Mouse (Mus musculus) liver, embryonic 14.5 days (tissue): ENCODE results near the gene Kcnip3. TPM values are rescaled to one million over a fixed set of nuclear protein-coding genes. Genes with fewer than 3 reads are reported as not detected.
A peak's percentile ranks its signal among the peaks of the same experiment; 100 is the strongest.

Experiments used
- ATAC-seq: fragments of 200-750 bp; cut with Nextera tagmentation; 2 replicates; pipeline ENCODE4 v1.8.0; 2017; ENCODE audit warnings: moderate number of reproducible peaks, mild to moderate bottlenecking, moderate library complexity; ENCODE audit not compliant: insufficient read depth
- DNase-seq, 3 experiments: peaks; one replicate each; pipeline ENCODE4 v3.0.0-alpha.2; 2012 to 2013; ENCODE audit warnings: low read depth in 3 of 3, low spot score in 3 of 3
- H3K27ac ChIP-seq: fragments of 300-500 bp; sonication (generic); 2 replicates; pipeline ENCODE4 v1.5.1; 2014; ENCODE audit warnings: moderate library complexity, mild to moderate bottlenecking, control low read depth, inconsistent platforms
- H3K27me3 ChIP-seq: fragments of 300-500 bp; sonication (generic); 2 replicates; pipeline ENCODE4 v1.6.1; 2014; ENCODE audit warnings: mild to moderate bottlenecking, low read length, moderate library complexity; ENCODE audit not compliant: control insufficient read depth, insufficient read depth
- H3K36me3 ChIP-seq: fragments of 300-500 bp; sonication (generic); replicated peaks from 2 replicates; pipeline ENCODE4 v1.6.1; 2014; ENCODE audit warnings: low read depth; ENCODE audit not compliant: control insufficient read depth, insufficient read depth
- H3K4me1 ChIP-seq, 2 experiments: fragments of 200-500 bp in 1 of 2; fragments of 300-500 bp in 1 of 2; sonication (generic) in 1 of 2; replicated peaks; 2 replicates each; pipeline ENCODE4 v1.6.1; 2012 to 2014; ENCODE audit warnings: antibody characterized with exemption in 1 of 2, inconsistent platforms in 1 of 2, low read length in 1 of 2; ENCODE audit not compliant: control insufficient read depth in 2 of 2, insufficient read depth in 2 of 2
- H3K4me2 ChIP-seq: fragments of 300-500 bp; sonication (generic); 2 replicates; pipeline ENCODE4 v1.6.1; 2014; ENCODE audit warnings: low read depth, mild to moderate bottlenecking, control low read depth, moderate library complexity
- H3K4me3 ChIP-seq, 2 experiments: fragments of 200-500 bp in 1 of 2; fragments of 300-500 bp in 1 of 2; sonication (generic) in 1 of 2; 2 replicates each; pipeline ENCODE4 v1.5.1; 2012 to 2014; ENCODE audit warnings: low read depth in 2 of 2, low read length in 2 of 2, mild to moderate bottlenecking in 2 of 2, control low read depth in 1 of 2, inconsistent platforms in 1 of 2, moderate library complexity in 1 of 2; ENCODE audit not compliant: insufficient read depth in 1 of 2
- H3K9ac ChIP-seq: fragments of 300-500 bp; sonication (generic); replicated peaks from 2 replicates; pipeline ENCODE4 v1.6.1; 2014; ENCODE audit warnings: mild to moderate bottlenecking, control low read depth, moderate library complexity
- H3K9me3 ChIP-seq: fragments of 300-500 bp; sonication (generic); 2 replicates; pipeline ENCODE4 v1.6.1; 2016; ENCODE audit warnings: low read length, mixed read lengths; ENCODE audit not compliant: control insufficient read depth
- CTCF ChIP-seq: IDR thresholded peaks from 2 replicates; pipeline ENCODE4 v1.5.1; 2016; ENCODE audit warnings: antibody characterized with exemption, low read depth, control low read depth
- EP300 ChIP-seq: IDR thresholded peaks from 2 replicates; pipeline ENCODE4 v1.6.1; 2016; ENCODE audit warnings: antibody characterized with exemption, low read depth
- WGBS: fragments of 180-500 bp; shearing (Covaris S2); extraction: QIAGEN DNeasy Blood & Tissue Kit; methylation state at CpG from one replicate; pipeline ENCODE4 v1.1.7; 2014; ENCODE audit not compliant: insufficient replicate concordance; 5-methylcytosine and 5-hydroxymethylcytosine counted together
- polyA plus RNA-seq, 2 experiments: library from polyadenylated mRNA; depleted of rRNA in 1 of 2; stranded (reverse) in 1 of 2; unstranded in 1 of 2; fragments of >200 nt; fragmentation: Nextera tagmentation in 1 of 2; extraction: Ambion mirVana in 1 of 2; gene quantifications; 2 replicates each; pipeline versions ENCODE4 v1.2.1 to v1.2.3; 2012 to 2014

Kcnip3 gene
- polyA plus RNA-seq, 2 experiments, result 0.36 to 0.42 TPM

DNA sequence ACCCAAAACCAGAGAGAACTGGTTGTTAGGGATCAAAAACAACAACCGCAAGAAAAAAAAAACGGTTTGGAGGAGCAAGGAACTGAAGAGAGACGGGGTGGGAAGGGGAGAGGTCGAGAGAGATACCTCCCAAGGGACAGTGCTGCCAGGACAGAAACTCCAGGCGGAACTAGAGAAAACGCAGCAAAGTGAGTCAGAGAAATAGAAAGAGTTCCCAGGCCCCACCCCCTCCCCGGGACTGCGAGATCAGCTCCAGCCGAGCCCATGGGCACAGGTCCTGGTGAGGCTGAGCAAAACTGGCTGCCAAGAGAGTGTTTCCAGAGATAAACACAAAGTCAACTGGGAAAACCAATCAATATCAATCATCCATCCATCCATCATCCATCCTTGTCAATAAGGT, 60.5 kb downstream of the Kcnip3 start:
- Histone ChIP-seq H3K27me3 (no peaks in the 10 kb centered on the region), H3K4me1 (no peaks in the 10 kb centered on the region), H3K4me2 (no peak overlapping the region), H3K36me3 (no peaks in the 10 kb centered on the region), H3K4me3 (no peak overlapping the region), H3K9ac (no peak overlapping the region), H3K27ac (no peak overlapping the region), H3K9me3 (no peaks in the 10 kb centered on the region)
- DNase-seq (no peak), ATAC-seq (no peak)
- TF ChIP-seq CTCF (no peak), EP300 (no peak)
- 50% methylated on average over 9 of the region's 9 CpGs for WGBS

DNA sequence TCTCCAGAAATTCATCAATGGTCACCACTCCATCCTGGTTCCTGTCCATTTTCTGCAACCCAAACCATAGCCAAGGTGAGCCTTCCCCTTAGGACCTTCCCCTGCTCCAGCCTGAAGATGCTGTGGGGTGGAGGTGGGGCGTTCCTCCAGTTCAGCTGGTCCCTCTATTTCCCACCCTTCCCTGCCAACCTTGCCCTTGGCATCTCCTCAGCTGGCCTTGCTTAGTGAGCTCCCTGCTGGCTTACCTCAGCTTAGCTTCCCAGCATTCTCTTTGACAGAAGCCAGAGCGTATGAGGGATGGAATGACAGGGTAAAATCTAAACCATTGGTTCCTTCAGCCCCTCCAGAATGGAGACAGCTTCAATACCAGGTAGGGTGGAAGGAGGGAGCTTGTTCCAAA, 62.6 kb downstream of the Kcnip3 start:
- WGBS, result 56% methylated on average over 2 of the region's 2 CpGs
- no peaks in the 10 kb centered on the region for H3K9me3 ChIP-seq
- no peak for ATAC-seq
- TF ChIP-seq EP300, result no peak
- TF ChIP-seq CTCF, result no peak
- no peak for DNase-seq
- H3K9ac ChIP-seq, result no peak overlapping the region
- no peaks in the 10 kb centered on the region; the same call in 1 of the 2 replicates for H3K27me3 ChIP-seq
- no peak overlapping the region for H3K4me3 ChIP-seq
- H3K27ac ChIP-seq, result no peak overlapping the region
- H3K4me2 ChIP-seq, result no peak overlapping the region
- H3K36me3 ChIP-seq, result no peaks in the 10 kb centered on the region
- H3K4me1 ChIP-seq, result no peaks in the 10 kb centered on the region

DNA sequence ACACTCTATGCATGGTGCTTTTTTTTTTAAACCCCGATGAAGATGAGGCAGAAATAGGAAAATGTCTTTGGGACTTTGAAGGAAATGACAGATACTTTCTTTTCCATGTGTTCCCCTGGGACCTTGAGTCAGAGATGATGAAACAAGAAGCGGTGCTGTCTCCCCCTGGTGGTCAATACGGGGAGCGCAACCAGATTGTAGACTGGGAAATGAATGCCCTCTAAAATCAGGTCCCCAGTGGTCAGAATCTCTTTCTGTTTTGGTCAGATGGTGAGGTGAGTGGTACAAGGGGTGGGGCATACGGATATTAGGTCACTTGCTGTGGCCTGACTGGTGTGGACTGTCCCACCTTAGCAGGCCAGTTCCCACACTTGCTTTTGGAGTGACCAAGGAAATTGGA, 68.1 kb downstream of the Kcnip3 start:
- Histone ChIP-seq H3K9me3 (no peaks in the 10 kb centered on the region), H3K27me3 (no peaks in the 10 kb centered on the region; the same call in 1 of the 2 replicates), H3K9ac (no peak overlapping the region), H3K36me3 (no peaks in the 10 kb centered on the region), H3K4me3 (no peak overlapping the region), H3K4me2 (no peak overlapping the region), H3K4me1 (peaks cover 10 to 14% of the 10 kb centered on the region in 2 experiments), H3K27ac (no peak overlapping the region)
- TF ChIP-seq EP300, result no peak
- TF ChIP-seq CTCF, result peak; percentile 96
- ATAC-seq (no peak), DNase-seq (peak; percentile 38 to 54 (median 39))
- 4% methylated on average over 5 of the region's 5 CpGs for WGBS

DNA sequence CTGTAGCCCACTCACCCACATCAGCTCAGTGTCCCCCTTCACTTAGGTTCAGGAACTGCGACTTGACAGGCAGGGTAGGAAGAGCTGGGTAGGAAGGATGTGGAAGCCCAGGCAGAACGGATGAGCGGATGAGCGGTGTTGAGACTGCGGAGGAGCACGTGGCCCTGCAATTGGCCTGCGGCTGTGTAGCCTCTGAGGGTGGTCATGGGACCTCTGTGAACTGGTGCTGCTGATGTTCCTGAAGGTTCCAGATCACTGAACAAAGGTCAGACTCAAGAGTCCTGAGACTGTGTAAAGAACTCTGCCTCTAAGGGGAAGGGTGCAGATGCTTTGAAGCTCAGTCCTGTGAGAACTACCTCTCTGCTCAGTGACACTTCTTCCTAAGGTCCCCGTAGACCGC, 68.8 kb downstream of the Kcnip3 start:
- ATAC-seq, result no peak
- H3K4me2 ChIP-seq, result no peak overlapping the region
- H3K27me3 ChIP-seq, result no peaks in the 10 kb centered on the region; the same call in 1 of the 2 replicates
- no peaks in the 10 kb centered on the region for H3K9me3 ChIP-seq
- no peaks in the 10 kb centered on the region for H3K36me3 ChIP-seq
- no peak overlapping the region for H3K27ac ChIP-seq
- H3K4me1 ChIP-seq, result peaks cover 10 to 14% of the 10 kb centered on the region in 2 experiments
- 64% methylated on average over 9 of the region's 9 CpGs for WGBS
- no peak for DNase-seq
- no peak overlapping the region for H3K4me3 ChIP-seq
- no peak for TF ChIP-seq EP300
- TF ChIP-seq CTCF, result 0 out of 2 replicates have a peak, but pooled peaks have one; percentile 18
- no peak overlapping the region for H3K9ac ChIP-seq

DNA sequence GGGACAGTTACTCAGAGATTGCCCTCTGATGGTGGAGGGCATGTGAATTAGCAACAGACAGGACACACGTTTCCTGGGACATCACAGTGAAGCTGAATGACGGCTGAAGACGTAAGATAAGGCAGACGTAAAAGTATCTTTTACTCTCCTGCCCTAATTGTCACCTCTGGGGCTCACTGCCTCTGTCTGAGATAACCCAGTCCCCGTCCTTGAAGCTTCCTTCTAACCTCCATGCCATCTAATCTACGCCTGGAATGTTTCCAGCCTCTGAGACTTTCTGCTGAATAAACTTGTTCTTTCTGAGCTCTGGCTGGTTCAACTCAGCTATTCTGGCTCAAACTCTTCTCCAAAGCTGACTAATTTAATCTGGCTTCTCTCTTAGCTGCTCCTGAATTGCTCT, 70.1 kb downstream of the Kcnip3 start:
- H3K27ac ChIP-seq, result no peak overlapping the region
- ATAC-seq, result peak; percentile 82

More for the DNA sequence above, 70.1 kb downstream of the Kcnip3 start:
- TF ChIP-seq EP300 (peak; percentile 74), CTCF (no peak)
- DNase-seq, result peak; percentile 47 to 55 (median 49)
- 0 out of 2 replicates have a peak overlapping the region, but pooled peaks have one; percentile 9 for H3K9ac ChIP-seq
- no peaks in the 10 kb centered on the region; the same call in 1 of the 2 replicates for H3K27me3 ChIP-seq
- no peaks in the 10 kb centered on the region for H3K36me3 ChIP-seq
- no peak overlapping the region for H3K4me3 ChIP-seq
- H3K4me1 ChIP-seq, result peaks cover 10 to 17% of the 10 kb centered on the region in 2 experiments
- H3K4me2 ChIP-seq, result peak overlapping the region; percentile 27; the same call in 1 of the 2 replicates
- no peaks in the 10 kb centered on the region for H3K9me3 ChIP-seq
- WGBS, result 7% methylated on average over 6 of the region's 6 CpGs
